Mouse (Mus musculus) hindbrain, embryonic 10.5 days (tissue): ENCODE measurements around the gene Emilin1. TPM values are rescaled to one million over a fixed set of nuclear protein-coding genes. Genes with fewer than 3 reads are reported as not detected.

Experiments
- DNase-seq: peaks from one replicate; pipeline ENCODE4 v3.0.0-alpha.2; 2017; ENCODE audit warnings: low spot score
- H3K27ac ChIP-seq: fragments of 300-500 bp; sonication (generic); 2 replicates; pipeline ENCODE4 v1.5.1; 2016; ENCODE audit warnings: mild to moderate bottlenecking, moderate library complexity
- H3K27me3 ChIP-seq: fragments of 300-500 bp; sonication (generic); 2 replicates; pipeline ENCODE4 v1.6.1; 2016; ENCODE audit warnings: mild to moderate bottlenecking; ENCODE audit not compliant: poor library complexity, insufficient read depth, severe bottlenecking
- H3K36me3 ChIP-seq: fragments of 300-500 bp; sonication (generic); 2 replicates; pipeline ENCODE4 v1.6.1; 2016; ENCODE audit warnings: mild to moderate bottlenecking, moderate library complexity
- H3K4me1 ChIP-seq: fragments of 300-500 bp; sonication (generic); replicated peaks from 2 replicates; pipeline ENCODE4 v1.6.1; 2016; ENCODE audit warnings: mild to moderate bottlenecking
- H3K4me3 ChIP-seq: fragments of 300-500 bp; sonication (generic); 2 replicates; pipeline ENCODE4 v1.5.1; 2016; ENCODE audit warnings: mild to moderate bottlenecking, moderate library complexity
- H3K9me3 ChIP-seq: fragments of 300-500 bp; sonication (generic); 2 replicates; pipeline ENCODE4 v1.6.1; 2016; ENCODE audit warnings: mild to moderate bottlenecking, moderate library complexity
- whole genome bisulfite sequencing: fragments of 180-500 bp; shearing (Covaris S2); methylation state at CpG from one replicate; pipeline ENCODE4 v1.1.7; 2016; 5-methylcytosine and 5-hydroxymethylcytosine counted together
- polyA plus RNA-seq: library from polyadenylated mRNA; unstranded; fragments of >200 nt; fragmentation: Nextera tagmentation; extraction: Ambion mirVana; gene quantifications from 2 replicates; pipeline ENCODE4 v1.2.1, GENCODE M21; 2016

Emilin1 gene
- polyA plus RNA-seq, 1 experiment from 2014 or later: 87.4 TPM

DNA sequence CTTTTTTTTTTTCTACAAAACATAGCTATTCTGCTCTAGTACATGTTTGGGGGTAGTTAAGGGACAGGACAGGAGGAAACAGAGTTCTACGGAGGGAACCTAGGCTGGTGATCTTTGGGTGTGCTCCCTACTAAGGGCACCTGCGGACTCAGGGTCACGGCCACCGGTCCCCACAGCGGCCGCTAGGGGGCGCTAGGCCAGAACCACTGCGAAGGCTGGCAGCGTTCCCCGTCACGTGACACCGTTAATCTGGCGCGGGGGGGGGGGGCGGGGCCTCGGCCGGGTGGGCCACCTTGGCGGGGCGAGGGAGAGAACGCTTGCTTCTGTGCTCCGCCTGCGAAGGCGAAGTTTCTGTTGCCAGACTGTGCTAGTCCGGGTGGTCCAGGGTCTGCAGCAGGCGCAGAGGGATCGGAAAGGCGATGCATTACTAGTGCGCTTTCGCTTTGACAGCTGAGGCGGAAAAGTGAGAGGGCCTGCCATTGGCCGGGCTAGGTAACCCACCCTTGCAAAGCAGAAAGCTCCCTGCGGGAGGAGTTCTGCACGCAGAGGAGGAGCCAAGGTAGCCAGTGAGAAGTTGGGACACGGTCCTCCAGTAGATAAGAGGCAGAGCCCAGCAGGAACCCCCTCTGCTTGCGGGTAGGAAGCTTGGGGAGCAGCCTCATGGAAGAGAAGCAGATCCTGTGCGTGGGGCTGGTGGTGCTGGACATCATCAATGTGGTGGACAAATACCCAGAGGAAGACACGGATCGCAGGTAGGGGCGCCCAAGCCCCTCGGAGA, 8.2 kb downstream of the Emilin1 start, which contains the start of gene Khk:
Gene Khk (plus strand): TSS at position 176 of the 778 bp plus-strand sequence.
- Histone ChIP-seq H3K9me3 (no peaks in the 10 kb centered on the region), H3K36me3 (peaks cover 36% of the 10 kb centered on the region), H3K27me3 (peaks cover 12% of the 10 kb centered on the region), H3K4me1 (peaks cover 43% of the 10 kb centered on the region), H3K4me3 (peak within 1 kb of the TSS; percentile 57), H3K27ac (peak within 1 kb of the TSS; percentile 85)
- 1% methylated on average over 39 of the region's 40 CpGs for WGBS
- peak; percentile 95 for DNase-seq

DNA sequence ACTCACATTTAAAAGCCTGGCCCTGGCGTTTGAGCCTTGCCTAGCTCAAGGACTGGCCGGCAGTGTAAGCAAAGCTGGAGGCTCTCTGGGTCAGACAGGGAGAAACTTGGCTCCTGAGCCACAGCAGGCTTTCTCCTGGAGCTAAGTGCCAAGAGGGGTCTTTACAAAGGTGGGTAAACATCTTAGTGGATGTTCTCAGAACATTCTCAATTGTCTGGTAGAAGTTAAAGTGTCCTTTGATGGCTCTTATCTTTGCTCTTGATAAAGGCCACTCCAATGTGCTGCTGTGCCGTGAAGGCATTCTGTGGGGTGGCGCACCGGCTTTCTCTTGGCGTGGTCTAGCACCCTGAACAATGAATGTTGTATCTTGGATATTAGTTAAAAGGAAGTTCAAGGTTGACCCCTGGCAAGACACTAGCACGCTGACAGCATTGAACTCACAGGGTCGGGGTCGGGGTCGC, 9.4 kb downstream of the Emilin1 start:
- Histone ChIP-seq H3K36me3 (peaks cover 28% of the 10 kb centered on the region), H3K4me3 (peak overlapping the region; percentile 57), H3K27me3 (peaks cover 12% of the 10 kb centered on the region), H3K9me3 (no peaks in the 10 kb centered on the region), H3K27ac (0 out of 2 replicates have a peak overlapping the region, but pooled peaks have one; percentile 40), H3K4me1 (peaks cover 36% of the 10 kb centered on the region)
- WGBS: 71% methylated on average over 10 of the region's 10 CpGs
- DNase-seq: no peak

DNA sequence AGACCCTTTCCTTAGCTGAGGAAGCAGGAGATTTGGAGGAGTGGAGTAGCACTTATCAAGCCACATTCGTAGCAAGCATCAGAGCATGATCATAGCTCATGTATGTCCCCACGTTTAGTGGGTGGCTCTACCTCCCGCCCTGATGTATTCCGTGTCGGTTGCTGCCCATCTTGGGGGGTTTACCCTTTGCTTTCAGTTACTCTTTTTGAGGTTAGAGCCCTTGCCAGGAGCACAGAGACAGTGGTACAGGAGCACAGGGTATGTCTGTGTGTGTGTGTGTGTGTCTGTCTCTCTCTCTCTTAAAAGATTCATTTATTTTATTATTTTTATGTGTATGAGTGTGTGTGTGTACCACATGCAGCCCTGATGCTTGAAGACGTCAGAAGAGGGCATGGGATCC, 9.9 kb downstream of the Emilin1 start:
- H3K27me3 ChIP-seq: peaks cover 12% of the 10 kb centered on the region
- H3K36me3 ChIP-seq: peaks cover 23% of the 10 kb centered on the region
- no peak for DNase-seq
- no peak overlapping the region for H3K27ac ChIP-seq
- H3K4me1 ChIP-seq: peaks cover 39% of the 10 kb centered on the region
- no peaks in the 10 kb centered on the region for H3K9me3 ChIP-seq
- WGBS: 87% methylated on average over 6 of the region's 6 CpGs
- H3K4me3 ChIP-seq: no peak overlapping the region

DNA sequence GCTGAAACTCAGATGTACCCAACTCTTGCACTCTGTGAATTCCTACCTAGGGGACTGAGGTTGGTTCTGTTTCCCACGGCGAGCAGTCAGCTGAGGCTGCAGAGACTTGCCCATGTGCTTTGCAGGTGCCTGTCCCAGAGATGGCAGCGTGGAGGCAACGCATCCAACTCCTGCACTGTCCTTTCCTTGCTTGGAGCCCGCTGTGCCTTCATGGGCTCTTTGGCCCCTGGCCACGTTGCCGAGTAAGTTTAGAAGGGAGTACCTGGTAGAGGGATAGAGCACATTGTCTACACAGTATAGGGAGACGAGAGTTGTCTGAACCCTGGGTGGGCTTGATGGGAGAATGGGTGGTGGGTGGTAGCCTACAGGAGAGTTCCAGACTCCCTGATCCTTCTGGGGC, 11.4 kb downstream of the Emilin1 start:
- H3K4me1 ChIP-seq: peaks cover 34% of the 10 kb centered on the region
- WGBS: 83% methylated on average over 8 of the region's 8 CpGs

DNA sequence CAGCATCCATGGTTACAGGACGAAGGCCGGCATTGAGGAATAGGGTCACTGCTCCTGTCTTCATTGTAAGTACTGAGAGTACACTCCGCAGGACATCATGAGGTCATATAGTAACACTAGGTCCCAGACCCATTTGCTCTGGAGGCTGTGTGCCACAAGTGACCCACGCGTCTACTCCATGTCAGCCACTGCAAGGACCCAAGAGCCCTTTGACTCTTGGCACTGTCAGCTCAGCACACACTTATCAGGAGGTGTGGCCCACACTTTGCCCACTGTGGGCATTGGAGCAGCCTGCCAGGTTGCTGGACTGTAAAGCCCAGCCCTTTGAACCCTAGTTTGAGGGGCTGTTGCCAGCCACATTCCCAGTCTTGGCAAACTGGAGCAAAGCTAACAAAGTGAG, 12.0 kb downstream of the Emilin1 start:
- Histone ChIP-seq H3K9me3 (no peaks in the 10 kb centered on the region), H3K27ac (no peak overlapping the region), H3K4me1 (peaks cover 32% of the 10 kb centered on the region), H3K4me3 (no peak overlapping the region), H3K27me3 (peaks cover 12% of the 10 kb centered on the region), H3K36me3 (0 out of 2 replicates have a peak, but pooled peaks cover 4% of the 10 kb centered on the region)
- WGBS: 92% methylated on average over 5 of the region's 5 CpGs
- DNase-seq: no peak

More for the DNA sequence above, 11.4 kb downstream of the Emilin1 start:
- no peaks in the 10 kb centered on the region for H3K9me3 ChIP-seq
- peaks cover 8% of the 10 kb centered on the region for H3K36me3 ChIP-seq
- no peak for DNase-seq
- peaks cover 12% of the 10 kb centered on the region for H3K27me3 ChIP-seq
- no peak overlapping the region for H3K4me3 ChIP-seq
- no peak overlapping the region for H3K27ac ChIP-seq

DNA sequence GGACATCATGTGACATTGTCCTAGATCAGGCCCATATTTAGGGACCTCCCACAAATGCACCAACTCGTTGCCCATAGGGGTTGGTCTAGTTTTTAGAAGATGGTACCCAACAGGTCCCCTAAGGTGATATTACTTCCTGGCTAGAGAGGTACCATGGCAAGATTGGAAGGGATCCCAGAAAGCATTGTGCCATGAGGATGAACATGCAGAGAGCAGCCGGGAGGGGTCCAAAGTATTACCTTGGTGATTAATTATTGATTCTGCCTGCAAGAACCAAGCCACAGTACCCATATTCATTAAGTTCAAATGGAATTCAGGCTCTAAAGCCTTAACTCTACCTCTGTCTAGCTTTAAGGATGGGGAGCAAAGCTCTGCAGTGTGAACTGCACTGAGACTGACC, 12.9 kb downstream of the Emilin1 start:
- Histone ChIP-seq H3K4me1 (peaks cover 23% of the 10 kb centered on the region), H3K9me3 (no peaks in the 10 kb centered on the region), H3K27ac (no peak overlapping the region), H3K36me3 (no peaks in the 10 kb centered on the region), H3K4me3 (no peak overlapping the region), H3K27me3 (peaks cover 12% of the 10 kb centered on the region)
- no peak for DNase-seq
- 83% methylated on average over 2 of the region's 2 CpGs for WGBS

DNA sequence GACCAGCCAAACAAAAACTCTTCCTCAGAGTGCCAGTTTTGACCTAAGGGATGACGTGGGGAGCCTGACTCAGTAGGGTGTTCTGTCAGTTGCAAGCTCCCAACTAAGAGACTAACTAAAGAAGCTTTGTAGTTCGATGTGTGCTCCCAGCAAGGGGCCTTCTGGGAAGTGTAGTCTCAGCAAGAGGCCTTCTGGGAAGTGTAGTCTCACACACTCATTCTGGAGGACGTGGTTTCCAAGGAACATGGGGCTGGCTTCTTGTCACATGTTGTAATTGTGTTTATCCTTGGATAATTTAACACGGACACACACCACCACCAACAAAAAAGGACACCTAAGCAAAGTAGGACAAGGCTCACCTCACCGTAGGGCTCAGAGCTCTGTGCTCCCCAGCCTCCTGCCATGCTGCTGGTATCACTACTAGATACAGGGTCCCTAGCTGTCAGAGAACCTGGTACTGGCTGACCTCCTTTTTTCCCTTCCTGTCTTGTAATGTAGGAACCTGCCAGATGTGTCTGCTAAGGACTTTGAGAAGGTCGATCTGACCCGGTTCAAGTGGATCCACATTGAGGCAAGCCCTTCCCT, 14.8 kb downstream of the Emilin1 start:
- WGBS: 42% methylated on average over 7 of the region's 7 CpGs
- Histone ChIP-seq H3K27ac (0 out of 2 replicates have a peak overlapping the region, but pooled peaks have one; percentile 36), H3K9me3 (no peaks in the 10 kb centered on the region)

DNA sequence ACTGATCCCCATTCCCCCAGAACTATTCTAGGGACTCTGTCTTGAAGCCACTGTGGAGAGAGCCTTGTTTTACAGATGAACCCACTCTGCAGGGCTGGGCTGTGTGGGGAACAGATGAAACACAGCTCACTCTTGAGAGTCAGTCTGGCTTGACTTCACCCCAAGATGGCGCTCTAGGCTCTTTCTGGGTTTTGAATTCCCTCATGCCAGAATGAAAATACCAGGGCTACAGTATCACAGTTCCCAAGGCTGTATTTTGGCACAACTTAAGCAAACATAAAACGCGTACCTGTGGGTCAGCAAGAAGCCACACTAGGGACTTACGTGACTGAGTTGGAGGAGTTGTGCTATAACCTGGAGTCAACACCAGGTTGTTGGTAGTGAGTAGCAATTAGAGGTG, 16.9 kb downstream of the Emilin1 start:
- no peaks in the 10 kb centered on the region for H3K9me3 ChIP-seq
- 0 out of 2 replicates have a peak, but pooled peaks cover 3% of the 10 kb centered on the region for H3K4me1 ChIP-seq
- 50% methylated on average over 4 of the region's 4 CpGs for WGBS
- DNase-seq: peak; percentile 52
- no peak overlapping the region for H3K4me3 ChIP-seq
- no peaks in the 10 kb centered on the region for H3K27me3 ChIP-seq
- no peak overlapping the region for H3K27ac ChIP-seq
- H3K36me3 ChIP-seq: no peaks in the 10 kb centered on the region

More for the DNA sequence above, 14.8 kb downstream of the Emilin1 start:
- peaks cover 6% of the 10 kb centered on the region; the same call in 1 of the 2 replicates for H3K27me3 ChIP-seq
- no peak for DNase-seq
- peak overlapping the region; percentile 30; the same call in 1 of the 2 replicates for H3K4me3 ChIP-seq
- peaks cover 5% of the 10 kb centered on the region; the same call in 1 of the 2 replicates for H3K4me1 ChIP-seq
- no peaks in the 10 kb centered on the region for H3K36me3 ChIP-seq

DNA sequence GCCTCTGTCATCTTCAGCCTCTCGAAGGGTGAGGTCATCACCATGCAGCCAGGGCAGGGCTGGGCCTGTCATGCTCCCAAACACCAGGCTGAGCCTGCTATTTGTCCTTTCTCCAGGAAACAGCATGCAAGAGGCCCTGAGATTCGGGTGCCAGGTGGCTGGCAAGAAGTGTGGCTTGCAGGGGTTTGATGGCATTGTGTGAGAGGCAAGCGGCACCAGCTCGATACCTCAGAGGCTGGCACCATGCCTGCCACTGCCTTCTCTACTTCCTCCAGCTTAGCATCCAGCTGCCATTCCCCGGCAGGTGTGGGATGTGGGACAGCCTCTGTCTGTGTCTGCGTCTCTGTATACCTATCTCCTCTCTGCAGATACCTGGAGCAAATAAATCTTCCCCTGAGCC, 17.6 kb downstream of the Emilin1 start:
- Histone ChIP-seq H3K27me3 (no peaks in the 10 kb centered on the region), H3K4me1 (0 out of 2 replicates have a peak, but pooled peaks cover 3% of the 10 kb centered on the region), H3K27ac (no peak overlapping the region), H3K9me3 (no peaks in the 10 kb centered on the region), H3K36me3 (no peaks in the 10 kb centered on the region), H3K4me3 (no peak overlapping the region)
- DNase-seq: no peak
- WGBS: 87% methylated on average over 6 of the region's 6 CpGs

DNA sequence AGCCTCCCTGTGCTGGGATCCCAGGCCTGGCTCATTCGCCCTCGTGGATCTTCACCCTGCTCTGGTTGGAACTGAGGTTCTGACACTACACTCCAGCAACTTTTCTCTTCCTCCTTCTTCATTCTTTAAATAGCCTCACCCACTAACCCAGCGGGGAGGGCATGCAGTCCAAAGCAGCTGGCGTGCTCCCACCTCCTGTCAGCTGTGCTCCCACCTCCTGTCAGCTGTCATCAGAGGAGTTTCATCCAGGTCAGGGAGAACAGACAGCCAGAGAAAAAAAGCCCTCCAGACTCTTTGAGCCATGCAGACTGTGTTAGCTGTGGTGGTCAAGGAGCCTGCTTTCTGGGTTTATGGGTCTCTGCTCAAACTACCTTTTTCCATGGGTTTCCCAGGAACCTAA, 18.2 kb downstream of the Emilin1 start:
- Histone ChIP-seq H3K36me3 (no peaks in the 10 kb centered on the region), H3K4me3 (no peak overlapping the region), H3K27ac (no peak overlapping the region), H3K27me3 (no peaks in the 10 kb centered on the region), H3K9me3 (no peaks in the 10 kb centered on the region), H3K4me1 (0 out of 2 replicates have a peak, but pooled peaks cover 3% of the 10 kb centered on the region)
- no peak for DNase-seq
- WGBS: 82% methylated on average over 4 of the region's 4 CpGs

DNA sequence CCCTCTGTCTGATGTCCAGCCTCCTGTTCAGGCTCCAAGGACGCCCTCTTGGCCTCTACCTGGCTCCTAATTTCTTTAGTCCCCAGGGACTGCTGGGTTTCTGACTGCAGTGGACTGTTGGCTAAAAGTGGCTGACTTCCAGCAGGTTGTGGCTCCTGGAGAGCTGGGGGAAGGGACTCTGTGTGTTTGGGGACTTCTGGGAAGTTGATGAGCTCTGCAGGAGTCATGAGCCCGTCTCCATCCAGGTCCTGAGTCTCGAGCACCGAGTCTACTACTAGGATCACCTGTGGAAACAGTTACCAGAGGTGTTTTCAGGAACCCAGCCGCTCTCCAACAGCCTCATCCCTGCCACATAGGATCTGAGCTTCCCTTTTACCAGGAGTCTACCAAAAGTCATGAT, 20.5 kb downstream of the Emilin1 start:
- WGBS: 69% methylated on average over 5 of the region's 5 CpGs
- Histone ChIP-seq H3K4me1 (no peaks in the 10 kb centered on the region), H3K27me3 (no peaks in the 10 kb centered on the region), H3K4me3 (no peak overlapping the region), H3K36me3 (no peaks in the 10 kb centered on the region), H3K9me3 (no peaks in the 10 kb centered on the region), H3K27ac (no peak overlapping the region)
- no peak for DNase-seq

DNA sequence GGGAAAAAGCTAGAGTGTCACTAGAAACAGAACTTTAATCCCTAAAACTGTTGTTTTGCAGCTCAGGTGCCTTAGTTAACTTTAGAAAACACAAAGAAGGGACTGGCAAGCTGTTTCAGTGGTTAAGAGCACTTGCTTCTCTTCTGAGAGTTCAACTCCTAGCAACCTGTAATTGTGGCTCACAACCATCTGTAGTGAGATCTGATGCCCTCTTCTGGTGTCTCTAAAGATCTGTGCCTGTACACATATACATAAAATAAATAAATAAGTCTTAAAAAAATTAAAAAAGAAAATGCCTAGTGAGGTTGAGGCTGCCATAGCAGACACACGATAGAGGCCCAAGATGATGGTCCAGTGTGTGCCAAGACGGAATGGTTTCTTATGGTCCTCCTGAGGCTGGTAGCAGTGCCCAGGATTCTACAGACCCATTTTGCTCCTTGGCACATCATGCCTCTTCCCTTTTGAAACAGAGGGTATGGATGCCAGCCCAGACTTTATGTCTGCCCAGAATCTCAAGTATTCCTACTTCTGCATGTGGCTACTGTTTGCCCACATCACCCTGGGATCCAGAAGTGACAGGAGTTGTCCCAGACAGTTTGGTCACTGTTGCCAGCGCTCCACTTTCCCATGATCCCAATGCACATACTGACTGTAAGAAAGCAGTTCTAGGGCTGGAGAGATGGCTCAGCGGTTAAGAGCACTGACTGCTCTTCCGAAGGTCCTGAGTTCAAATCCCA, 21.7 kb downstream of the Emilin1 start:
- Histone ChIP-seq H3K27me3 (no peaks in the 10 kb centered on the region), H3K4me3 (no peak overlapping the region), H3K9me3 (no peaks in the 10 kb centered on the region), H3K27ac (no peak overlapping the region), H3K4me1 (no peaks in the 10 kb centered on the region), H3K36me3 (no peaks in the 10 kb centered on the region)
- DNase-seq: no peak
- WGBS: 93% methylated on average over 5 of the region's 5 CpGs
